Mouse (Mus musculus) intestine, embryonic 16.5 days (tissue): ENCODE measurements around the gene Krt25. TPM values are rescaled to one million over a fixed set of nuclear protein-coding genes. Genes with fewer than 3 reads are reported as not detected.

Experiments
- polyA plus RNA-seq: library from polyadenylated mRNA; unstranded; fragments of >200 nt; fragmentation: Nextera tagmentation; extraction: Ambion mirVana; gene quantifications from 2 replicates; pipeline ENCODE4 v1.2.1, GENCODE M21; 2015

Gene Krt25
- polyA plus RNA-seq, 1 experiment from 2014 or later: 0.06 TPM

Other genes with a start within 250 kb of the Krt25 start
- 0.65 and 1.3 TPM in 2 replicates for gene Tns4, start 233.6 kb downstream of the Krt25 start, polyA plus RNA-seq
- gene Ccr7, start 167.9 kb downstream of the Krt25 start, polyA plus RNA-seq: 0.36 and 0.64 TPM in 2 replicates
- gene Smarce1, start 91.9 kb downstream of the Krt25 start, polyA plus RNA-seq: 142 and 159 TPM in 2 replicates
- gene Krt222, start 78.9 kb downstream of the Krt25 start, polyA plus RNA-seq: 0.22 and 0.54 TPM in 2 replicates
- not detected in 2 replicates for gene Krt24, start 37.7 kb downstream of the Krt25 start, polyA plus RNA-seq
- gene Krt26, start 15.0 kb upstream of the Krt25 start, polyA plus RNA-seq: not detected in 2 replicates
- not detected in 2 replicates for gene Krt27, start 28.2 kb upstream of the Krt25 start, polyA plus RNA-seq
- 0.07 TPM in 1 of 2 replicates, not detected in the other for gene Krt28, start 52.0 kb upstream of the Krt25 start, polyA plus RNA-seq
- gene Krt10, start 66.4 kb upstream of the Krt25 start, polyA plus RNA-seq: 15.5 and 16.4 TPM in 2 replicates
- gene Krt12, start 99.3 kb upstream of the Krt25 start, polyA plus RNA-seq: not detected in 2 replicates
- gene Krt20, start 115.2 kb upstream of the Krt25 start, polyA plus RNA-seq: 101 and 110 TPM in 2 replicates
- 18.4 and 19.6 TPM in 2 replicates for gene Krt23, start 170.2 kb upstream of the Krt25 start, polyA plus RNA-seq
- gene Krt39, start 198.4 kb upstream of the Krt25 start, polyA plus RNA-seq: not detected in 2 replicates
- gene Krt40, start 220.2 kb upstream of the Krt25 start, polyA plus RNA-seq: not detected in 2 replicates
- not detected in 2 replicates for gene Krtap3-3, start 227.9 kb upstream of the Krt25 start, polyA plus RNA-seq
- not detected in 2 replicates for gene Krtap3-2, start 233.9 kb upstream of the Krt25 start, polyA plus RNA-seq
- gene Gm11939, start 236.5 kb upstream of the Krt25 start, polyA plus RNA-seq: not detected in 2 replicates
- gene Krtap3-1, start 243.7 kb upstream of the Krt25 start, polyA plus RNA-seq: not detected in 2 replicates